Mouse (Mus musculus) brown adipose tissue, adult 24 weeks (tissue): ENCODE measurements around the gene Zfp683. TPM values are rescaled to one million over a fixed set of nuclear protein-coding genes. Genes with fewer than 3 reads are reported as not detected.

Source experiments
- H3K27ac ChIP-seq: fragments of 200-500 bp; replicated peaks from 2 replicates; pipeline ENCODE4 v1.5.1; 2012; ENCODE audit warnings: low read depth, mild to moderate bottlenecking, low read length
- H3K4me1 ChIP-seq: fragments of 200-500 bp; 2 replicates; pipeline ENCODE4 v1.6.1; 2012; ENCODE audit warnings: low read length, mixed read lengths; ENCODE audit not compliant: control insufficient read depth, insufficient read depth, insufficient read length
- H3K4me3 ChIP-seq: fragments of 200-500 bp; 2 replicates; pipeline ENCODE4 v1.5.1; 2012; ENCODE audit warnings: low read depth, mild to moderate bottlenecking, low read length, moderate library complexity; ENCODE audit not compliant: insufficient read depth
- polyA plus RNA-seq: library from polyadenylated mRNA; stranded (reverse); fragments of >200 nt; gene quantifications from 2 replicates; pipeline ENCODE4 v1.2.4, GENCODE M21; 2012; ENCODE audit not compliant: missing spikeins, insufficient read depth, insufficient read length

The Zfp683 gene
- polyA plus RNA-seq: not detected in 2 replicates

- Histone ChIP-seq H3K27ac (no peak within 1 kb of the TSS), H3K4me3 (no peak within 1 kb of the TSS), H3K4me1 (no peaks in the 10 kb centered on the region)
Measured at GRCm38 (mm10) chr4:134053538-134053937, at the start of gene Zfp683. Gene Zfp683 (plus strand): TSS chr4:134053838.

- no peaks in the 10 kb centered on the region for H3K4me1 ChIP-seq
- H3K4me3 ChIP-seq: no peak overlapping the region
- H3K27ac ChIP-seq: no peak overlapping the region
Measured at GRCm38 (mm10) chr4:134005581-134006358, 47.9 kb upstream of the Zfp683 start.

- Histone ChIP-seq H3K4me1 (no peaks in the 10 kb centered on the region), H3K4me3 (no peak overlapping the region), H3K27ac (no peak overlapping the region)
Measured at GRCm38 (mm10) chr4:134006845-134007244, 46.8 kb upstream of the Zfp683 start.

GRCm38 (mm10) chr4:134009709-134010108 lies 43.9 kb upstream of the Zfp683 start:
- no peak overlapping the region for H3K27ac ChIP-seq
- H3K4me3 ChIP-seq: no peak overlapping the region

GRCm38 (mm10) chr4:134011450-134012414 lies 41.9 kb upstream of the Zfp683 start:
- H3K4me3 ChIP-seq: no peak overlapping the region
- no peaks in the 10 kb centered on the region for H3K4me1 ChIP-seq
- no peak overlapping the region for H3K27ac ChIP-seq

More at GRCm38 (mm10) chr4:134009709-134010108, 43.9 kb upstream of the Zfp683 start:
- no peaks in the 10 kb centered on the region for H3K4me1 ChIP-seq

- Histone ChIP-seq H3K4me3 (no peak overlapping the region), H3K27ac (no peak overlapping the region), H3K4me1 (no peaks in the 10 kb centered on the region)
Measured at GRCm38 (mm10) chr4:134012858-134013528, 40.6 kb upstream of the Zfp683 start.

- Histone ChIP-seq H3K4me3 (no peak overlapping the region), H3K4me1 (no peaks in the 10 kb centered on the region)
Measured at GRCm38 (mm10) chr4:134016208-134016607, 37.4 kb upstream of the Zfp683 start.

GRCm38 (mm10) chr4:134016767-134017166 lies 36.9 kb upstream of the Zfp683 start:
- H3K4me3 ChIP-seq: no peak overlapping the region
- H3K4me1 ChIP-seq: no peaks in the 10 kb centered on the region
- no peak overlapping the region for H3K27ac ChIP-seq

More at GRCm38 (mm10) chr4:134016208-134016607, 37.4 kb upstream of the Zfp683 start:
- no peak overlapping the region for H3K27ac ChIP-seq

- H3K4me1 ChIP-seq: no peaks in the 10 kb centered on the region
- no peak overlapping the region for H3K4me3 ChIP-seq
- H3K27ac ChIP-seq: no peak overlapping the region
Measured at GRCm38 (mm10) chr4:134017201-134017865, 36.3 kb upstream of the Zfp683 start.

- Histone ChIP-seq H3K4me1 (no peaks in the 10 kb centered on the region), H3K27ac (no peak overlapping the region), H3K4me3 (no peak overlapping the region)
Measured at GRCm38 (mm10) chr4:134018038-134018778, 35.4 kb upstream of the Zfp683 start.

- no peaks in the 10 kb centered on the region for H3K4me1 ChIP-seq
- H3K4me3 ChIP-seq: no peak within 1 kb of the TSS
- H3K27ac ChIP-seq: no peak within 1 kb of the TSS
Measured at GRCm38 (mm10) chr4:134018779-134019145, 34.9 kb upstream of the Zfp683 start, which contains the start of gene Lin28a. Gene Lin28a (minus strand): TSS chr4:134018841.

- no peak overlapping the region for H3K27ac ChIP-seq
- H3K4me1 ChIP-seq: no peaks in the 10 kb centered on the region
- no peak overlapping the region for H3K4me3 ChIP-seq
Measured at GRCm38 (mm10) chr4:134019210-134019609, 34.4 kb upstream of the Zfp683 start.

GRCm38 (mm10) chr4:134019641-134020351 lies 33.8 kb upstream of the Zfp683 start:
- Histone ChIP-seq H3K27ac (no peak overlapping the region), H3K4me3 (no peak overlapping the region), H3K4me1 (no peaks in the 10 kb centered on the region)
